Mouse (Mus musculus) heart, adult 2 months (tissue): ENCODE data around the gene Itgb3bp. TPM values are rescaled to one million over a fixed set of nuclear protein-coding genes. Genes with fewer than 3 reads are reported as not detected.

Experiments
- DNase-seq, 2 experiments: peaks; one replicate each; pipeline ENCODE4 v3.0.0; 2021
- H3K27ac ChIP-seq: fragments of 200-600 bp; 2 replicates; pipeline ENCODE4 v1.8.1; 2022
- H3K27me3 ChIP-seq: fragments of 200-500 bp; 2 replicates; pipeline ENCODE4 v1.6.1; 2012; ENCODE audit warnings: mild to moderate bottlenecking, low read length, inconsistent platforms, mixed read lengths; ENCODE audit not compliant: control insufficient read depth, insufficient read depth
- H3K36me3 ChIP-seq: fragments of 200-500 bp; 2 replicates; pipeline ENCODE4 v1.6.1; 2012; ENCODE audit warnings: low read length, inconsistent platforms; ENCODE audit not compliant: control insufficient read depth, insufficient read depth
- H3K4me1 ChIP-seq: fragments of 200-500 bp; 2 replicates; pipeline ENCODE4 v1.6.1; 2011; ENCODE audit warnings: low read length; ENCODE audit not compliant: control insufficient read depth, insufficient read depth
- H3K4me3 ChIP-seq: fragments of 200-600 bp; 2 replicates; pipeline ENCODE4 v1.8.1; 2022
- H3K79me2 ChIP-seq: fragments of 200-500 bp; replicated peaks from 2 replicates; pipeline ENCODE4 v1.6.1; 2012; ENCODE audit warnings: mild to moderate bottlenecking, inconsistent platforms, low read length, moderate library complexity, mixed read lengths; ENCODE audit not compliant: control insufficient read depth, insufficient read depth
- H3K9ac ChIP-seq: fragments of 200-500 bp; 2 replicates; pipeline ENCODE4 v1.6.1; 2012; ENCODE audit warnings: low read depth, mild to moderate bottlenecking, control low read depth, inconsistent platforms, low read length, mixed read lengths
- CTCF ChIP-seq: fragments of 200-600 bp; IDR thresholded peaks from 2 replicates; pipeline ENCODE4 v1.8.1; 2022; ENCODE audit warnings: antibody characterized with exemption, mild to moderate bottlenecking, moderate library complexity
- EP300 ChIP-seq: fragments of 200-500 bp; IDR thresholded peaks from 2 replicates; pipeline ENCODE4 v1.6.1; 2011; ENCODE audit warnings: low read depth, low read length, control low read depth; ENCODE audit not compliant: insufficient read depth
- POLR2A ChIP-seq: fragments of 200-500 bp; IDR thresholded peaks from 2 replicates; pipeline ENCODE4 v1.6.1; 2011; ENCODE audit warnings: mild to moderate bottlenecking, low read depth, low read length, control low read depth; ENCODE audit not compliant: insufficient read depth
- WGBS: fragments of 180-500 bp; shearing (Covaris S2); methylation state at CpG from one replicate; pipeline ENCODE4 v1.1.7; 2018; 5-methylcytosine and 5-hydroxymethylcytosine counted together
- intact Hi-C: fragments of 180-260 bp; cut with DNase I; formaldehyde crosslinking; loops from one replicate; pipeline ENCODE4 v1.15.1; 2025
- polyA plus RNA-seq: library from polyadenylated mRNA; depleted of rRNA; stranded (reverse); fragments of >200 nt; gene quantifications from 2 replicates; pipeline ENCODE4 v1.2.3, GENCODE M21; 2012
- total RNA-seq, 2 experiments: library from RNA; stranded (reverse); gene quantifications; 2 replicates each; pipeline ENCODE4 v1.2.3; 2021

Gene Itgb3bp
- total and polyA plus RNA-seq, 3 experiments: 0.86 to 5.0 (median 4.9) TPM

- Histone ChIP-seq H3K4me3 (no peak overlapping the region), H3K79me2 (no peaks in the 10 kb centered on the region), H3K9ac (no peak overlapping the region), H3K27me3 (no peaks in the 10 kb centered on the region), H3K36me3 (no peaks in the 10 kb centered on the region), H3K4me1 (no peaks in the 10 kb centered on the region), H3K27ac (no peak overlapping the region)
- TF ChIP-seq EP300: no peak
- no peak for TF ChIP-seq CTCF
- no peak for TF ChIP-seq POLR2A
- DNase-seq: no peak
- WGBS: 76% methylated on average over 6 of the region's 6 CpGs
- intact Hi-C loops: no loop called here
Measured at GRCm38 (mm10) chr4:99792365-99792764, 137.2 kb downstream of the Itgb3bp start.

GRCm38 (mm10) chr4:99773041-99773440, 156.6 kb downstream of the Itgb3bp start:
- no peaks in the 10 kb centered on the region for H3K4me1 ChIP-seq
- no peak overlapping the region for H3K4me3 ChIP-seq
- H3K36me3 ChIP-seq: no peaks in the 10 kb centered on the region
- no peaks in the 10 kb centered on the region for H3K79me2 ChIP-seq
- H3K9ac ChIP-seq: no peak overlapping the region
- DNase-seq: peak in 1 of 2 experiments; percentile 9
- H3K27me3 ChIP-seq: no peaks in the 10 kb centered on the region
- intact Hi-C loops: no loop called here
- TF ChIP-seq CTCF: no peak
- TF ChIP-seq POLR2A: no peak
- no peak for TF ChIP-seq EP300
- H3K27ac ChIP-seq: no peak overlapping the region
- 30% methylated on average over 1 of the region's 1 CpGs for WGBS

DNA sequence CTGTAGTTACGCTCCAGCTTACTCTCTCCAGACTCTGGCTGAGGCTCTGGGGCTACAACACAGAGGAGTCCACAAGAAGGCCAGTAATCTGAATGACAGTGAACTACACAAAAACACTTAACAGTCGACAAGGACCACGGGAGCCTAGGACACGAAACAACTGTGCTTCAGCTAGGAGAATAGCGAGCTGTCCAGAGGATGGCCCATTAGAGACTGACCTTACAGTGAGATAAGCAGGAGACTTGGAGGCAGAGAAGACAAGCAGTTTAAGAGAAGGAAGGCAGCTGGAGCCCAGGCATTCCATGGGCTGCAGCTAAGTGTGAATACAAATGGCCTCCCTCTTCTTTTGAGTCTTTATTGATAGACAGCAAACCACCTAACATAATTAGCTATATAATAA, 159.1 kb downstream of the Itgb3bp start:
- Histone ChIP-seq H3K79me2 (no peaks in the 10 kb centered on the region), H3K27ac (no peak overlapping the region), H3K27me3 (no peaks in the 10 kb centered on the region), H3K4me3 (no peak overlapping the region), H3K4me1 (no peaks in the 10 kb centered on the region), H3K36me3 (no peaks in the 10 kb centered on the region), H3K9ac (no peak overlapping the region)
- WGBS: 73% methylated on average over 5 of the region's 5 CpGs
- intact Hi-C loops: no loop called here
- DNase-seq: no peak
- TF ChIP-seq CTCF (no peak), EP300 (no peak), POLR2A (no peak)

GRCm38 (mm10) chr4:99766753-99767152, 162.9 kb downstream of the Itgb3bp start:
- H3K4me1 ChIP-seq: no peaks in the 10 kb centered on the region
- WGBS: 23% methylated on average over 1 of the region's 1 CpGs
- no peaks in the 10 kb centered on the region for H3K79me2 ChIP-seq
- TF ChIP-seq POLR2A: no peak
- TF ChIP-seq CTCF: peak; percentile 82
- H3K9ac ChIP-seq: no peak overlapping the region
- no peak overlapping the region for H3K27ac ChIP-seq
- peak; percentile 28 to 29 for DNase-seq
- H3K4me3 ChIP-seq: no peak overlapping the region
- intact Hi-C loops: loop anchor here (1.0 to 5.0 kb wide), 2 partner anchors 105 to 469 kb away; partner anchors contain the start of gene Gm12689
- no peaks in the 10 kb centered on the region for H3K27me3 ChIP-seq
- H3K36me3 ChIP-seq: no peaks in the 10 kb centered on the region

DNA sequence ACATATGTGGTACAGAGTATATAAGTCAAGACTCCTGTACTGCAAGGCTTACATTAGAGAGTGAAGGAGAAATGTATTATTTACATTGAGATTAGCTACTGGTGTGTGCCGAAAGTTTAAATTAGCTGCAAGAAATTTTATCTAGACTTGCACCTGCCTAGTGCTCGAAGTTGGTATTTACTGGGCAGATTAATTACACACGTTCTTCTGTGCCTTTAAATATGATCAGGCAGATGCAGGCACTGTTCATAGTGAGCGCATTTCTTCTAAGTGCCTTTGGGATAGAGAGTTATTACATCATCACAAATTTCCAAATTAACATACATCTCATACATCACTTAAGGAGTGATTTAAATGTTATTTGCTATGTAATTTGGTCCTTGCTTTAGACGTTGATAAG, 163.3 kb downstream of the Itgb3bp start:
- Histone ChIP-seq H3K4me3 (no peak overlapping the region), H3K9ac (no peak overlapping the region), H3K36me3 (no peaks in the 10 kb centered on the region), H3K27ac (no peak overlapping the region), H3K79me2 (no peaks in the 10 kb centered on the region), H3K4me1 (no peaks in the 10 kb centered on the region), H3K27me3 (no peaks in the 10 kb centered on the region)
- intact Hi-C loops: loop anchor here (1.0 to 5.0 kb wide), 2 partner anchors 105 to 469 kb away; partner anchors contain the start of gene Gm12689
- WGBS: 74% methylated on average over 5 of the region's 5 CpGs
- DNase-seq: no peak
- TF ChIP-seq CTCF (no peak), EP300 (no peak), POLR2A (no peak)

DNA sequence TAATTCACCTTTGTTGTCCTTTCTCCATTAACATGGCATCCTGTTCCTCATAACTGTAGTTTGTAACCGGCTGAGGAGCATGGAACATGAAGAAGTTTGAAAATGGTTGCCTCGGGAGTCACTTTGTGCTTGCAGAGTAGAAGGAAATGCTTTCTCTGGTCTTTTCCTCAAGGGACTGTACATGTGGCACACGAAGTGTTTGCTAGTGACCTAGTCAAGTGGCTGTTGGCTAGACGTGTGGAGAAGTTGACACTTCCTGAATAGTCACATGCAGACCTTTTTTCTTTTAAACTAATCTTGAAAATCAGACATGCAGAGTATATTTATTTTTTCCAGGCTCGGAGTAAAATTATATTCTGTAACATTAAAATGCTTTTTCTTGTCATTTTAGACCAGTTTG, 177.2 kb downstream of the Itgb3bp start:
- Histone ChIP-seq H3K79me2 (no peaks in the 10 kb centered on the region), H3K27me3 (no peaks in the 10 kb centered on the region), H3K36me3 (no peaks in the 10 kb centered on the region; the same call in 1 of the 2 replicates), H3K27ac (no peak overlapping the region), H3K4me3 (no peak overlapping the region), H3K9ac (no peak overlapping the region), H3K4me1 (no peaks in the 10 kb centered on the region)
- intact Hi-C loops: no loop called here
- no peak for DNase-seq
- 68% methylated on average over 5 of the region's 5 CpGs for WGBS
- TF ChIP-seq POLR2A (no peak), CTCF (no peak), EP300 (no peak)

- 76% methylated on average over 7 of the region's 7 CpGs for WGBS
- no peak overlapping the region for H3K27ac ChIP-seq
- H3K4me1 ChIP-seq: no peaks in the 10 kb centered on the region
- DNase-seq: no peak
- no peak overlapping the region for H3K4me3 ChIP-seq
- no peaks in the 10 kb centered on the region for H3K36me3 ChIP-seq
- H3K27me3 ChIP-seq: no peaks in the 10 kb centered on the region
- intact Hi-C loops: no loop called here
- TF ChIP-seq POLR2A: no peak
- no peak for TF ChIP-seq EP300
- TF ChIP-seq CTCF: no peak
- no peak overlapping the region for H3K9ac ChIP-seq
- H3K79me2 ChIP-seq: no peaks in the 10 kb centered on the region
Measured at GRCm38 (mm10) chr4:99739836-99740235, 189.8 kb downstream of the Itgb3bp start.
